Mouse (Mus musculus) macrophage (primary cell): ENCODE data around the gene Tspan9. TPM values are rescaled to one million over a fixed set of nuclear protein-coding genes. Genes with fewer than 3 reads are reported as not detected.

Experiments used
- H3K27ac ChIP-seq: fragments of 350-480 bp; formaldehyde crosslinking; 2 replicates; pipeline ENCODE4 v1.9.0; 2021
- H3K36me3 ChIP-seq: fragments of 350-480 bp; formaldehyde crosslinking; 2 replicates; pipeline ENCODE4 v1.9.0; 2021; ENCODE audit errors: inconsistent target
- H3K4me3 ChIP-seq: fragments of 350-480 bp; formaldehyde crosslinking; 2 replicates; pipeline ENCODE4 v1.9.0; 2021; ENCODE audit errors: inconsistent target
- H3K79me2 ChIP-seq: fragments of 350-480 bp; formaldehyde crosslinking; 2 replicates; pipeline ENCODE4 v1.9.0; 2021; ENCODE audit errors: inconsistent target
- WGBS: methylation state at CpG from one replicate; pipeline ENCODE4 v1.1.7; 2026; ENCODE audit warnings: inconsistent platforms; ENCODE audit not compliant: missing documents; 5-methylcytosine and 5-hydroxymethylcytosine counted together
- polyA plus RNA-seq: library from polyadenylated mRNA; stranded (reverse); fragments of 250-400 nt; gene quantifications from 3 replicates; pipeline ENCODE4 v1.2.4, GENCODE M21; 2018; ENCODE audit warnings: inconsistent platforms

The Tspan9 gene
- polyA plus RNA-seq, 1 experiment from 2014 or later = 0.36 TPM

- no peaks in the 10 kb centered on the region for H3K36me3 ChIP-seq
- no peak overlapping the region for H3K27ac ChIP-seq
- H3K4me3 ChIP-seq = no peak overlapping the region
- no peaks in the 10 kb centered on the region for H3K79me2 ChIP-seq
- WGBS = 73% methylated on average over 3 of the region's 3 CpGs
Measured at GRCm38 (mm10) chr6:127935105-127935504, 208.3 kb downstream of the Tspan9 start.

GRCm38 (mm10) chr6:127933841-127934240 lies 209.6 kb downstream of the Tspan9 start:
- Histone ChIP-seq H3K36me3 (no peaks in the 10 kb centered on the region), H3K4me3 (no peak overlapping the region), H3K27ac (no peak overlapping the region), H3K79me2 (no peaks in the 10 kb centered on the region)
- 95% methylated on average over 5 of the region's 5 CpGs for WGBS

GRCm38 (mm10) chr6:127932697-127933096 lies 210.7 kb downstream of the Tspan9 start:
- Histone ChIP-seq H3K27ac (no peak overlapping the region), H3K4me3 (no peak overlapping the region), H3K79me2 (no peaks in the 10 kb centered on the region), H3K36me3 (no peaks in the 10 kb centered on the region)
- 80% methylated on average over 5 of the region's 5 CpGs for WGBS

GRCm38 (mm10) chr6:127928682-127929081 lies 214.7 kb downstream of the Tspan9 start:
- Histone ChIP-seq H3K27ac (no peak overlapping the region), H3K4me3 (no peak overlapping the region), H3K79me2 (no peaks in the 10 kb centered on the region), H3K36me3 (no peaks in the 10 kb centered on the region)
- 83% methylated on average over 3 of the region's 5 CpGs for WGBS

- WGBS = 80% methylated on average over 9 of the region's 9 CpGs
- H3K27ac ChIP-seq = no peak overlapping the region
- no peak overlapping the region for H3K4me3 ChIP-seq
- H3K36me3 ChIP-seq = no peaks in the 10 kb centered on the region
- H3K79me2 ChIP-seq = no peaks in the 10 kb centered on the region
Measured at GRCm38 (mm10) chr6:127925915-127926314, 217.5 kb downstream of the Tspan9 start.

- Histone ChIP-seq H3K79me2 (no peaks in the 10 kb centered on the region), H3K27ac (no peak overlapping the region), H3K4me3 (no peak overlapping the region), H3K36me3 (no peaks in the 10 kb centered on the region)
- WGBS = 82% methylated on average over 6 of the region's 6 CpGs
Measured at GRCm38 (mm10) chr6:127924750-127925149, 218.6 kb downstream of the Tspan9 start.

- H3K79me2 ChIP-seq = no peaks in the 10 kb centered on the region
- WGBS = 71% methylated on average over 9 of the region's 9 CpGs
- no peak overlapping the region for H3K27ac ChIP-seq
Measured at GRCm38 (mm10) chr6:127923296-127923695, 220.1 kb downstream of the Tspan9 start.

GRCm38 (mm10) chr6:127921996-127922395 lies 221.4 kb downstream of the Tspan9 start:
- H3K4me3 ChIP-seq = no peak overlapping the region
- 78% methylated on average over 9 of the region's 9 CpGs for WGBS
- H3K27ac ChIP-seq = no peak overlapping the region
- no peaks in the 10 kb centered on the region for H3K79me2 ChIP-seq
- H3K36me3 ChIP-seq = no peaks in the 10 kb centered on the region

More at GRCm38 (mm10) chr6:127923296-127923695, 220.1 kb downstream of the Tspan9 start:
- Histone ChIP-seq H3K36me3 (no peaks in the 10 kb centered on the region), H3K4me3 (no peak overlapping the region)

- no peak overlapping the region for H3K4me3 ChIP-seq
Measured at GRCm38 (mm10) chr6:127920652-127921051, 222.7 kb downstream of the Tspan9 start.

GRCm38 (mm10) chr6:127919491-127919890 lies 223.9 kb downstream of the Tspan9 start:
- 36% methylated on average over 6 of the region's 6 CpGs for WGBS
- Histone ChIP-seq H3K79me2 (no peaks in the 10 kb centered on the region), H3K27ac (no peak overlapping the region), H3K4me3 (no peak overlapping the region), H3K36me3 (no peaks in the 10 kb centered on the region)

More at GRCm38 (mm10) chr6:127920652-127921051, 222.7 kb downstream of the Tspan9 start:
- H3K36me3 ChIP-seq = no peaks in the 10 kb centered on the region
- WGBS = 6% methylated on average over 8 of the region's 8 CpGs
- H3K27ac ChIP-seq = no peak overlapping the region
- H3K79me2 ChIP-seq = no peaks in the 10 kb centered on the region

- no peak overlapping the region for H3K4me3 ChIP-seq
- no peaks in the 10 kb centered on the region for H3K36me3 ChIP-seq
- H3K79me2 ChIP-seq = no peaks in the 10 kb centered on the region
- WGBS = 74% methylated on average over 4 of the region's 4 CpGs
- no peak overlapping the region for H3K27ac ChIP-seq
Measured at GRCm38 (mm10) chr6:127917712-127918111, 225.7 kb downstream of the Tspan9 start.

GRCm38 (mm10) chr6:127916993-127917392 lies 226.4 kb downstream of the Tspan9 start:
- 95% methylated on average over 3 of the region's 3 CpGs for WGBS
- H3K79me2 ChIP-seq = no peaks in the 10 kb centered on the region
- H3K27ac ChIP-seq = no peak overlapping the region
- H3K36me3 ChIP-seq = no peaks in the 10 kb centered on the region
- no peak overlapping the region for H3K4me3 ChIP-seq

GRCm38 (mm10) chr6:127912938-127913337 lies 230.5 kb downstream of the Tspan9 start:
- 93% methylated on average over 3 of the region's 3 CpGs for WGBS
- no peak overlapping the region for H3K4me3 ChIP-seq
- no peaks in the 10 kb centered on the region for H3K36me3 ChIP-seq
- no peak overlapping the region for H3K27ac ChIP-seq
- H3K79me2 ChIP-seq = no peaks in the 10 kb centered on the region

- no peak overlapping the region for H3K4me3 ChIP-seq
- WGBS = 89% methylated on average over 4 of the region's 4 CpGs
- no peak overlapping the region for H3K27ac ChIP-seq
- H3K79me2 ChIP-seq = no peaks in the 10 kb centered on the region
- no peaks in the 10 kb centered on the region for H3K36me3 ChIP-seq
Measured at GRCm38 (mm10) chr6:127911687-127912086, 231.7 kb downstream of the Tspan9 start.
